Mouse (Mus musculus) gastrocnemius, postnatal 14 days (tissue): ENCODE results near the gene Tjp1. TPM values are rescaled to one million over a fixed set of nuclear protein-coding genes. Genes with fewer than 3 reads are reported as not detected.

Source experiments
- DNase-seq: peaks from one replicate; pipeline ENCODE4 v3.0.0; 2021; ENCODE audit warnings: mixed read lengths
- intact Hi-C: fragments of 180-260 bp; cut with DNase I; formaldehyde crosslinking; loops from one replicate; pipeline ENCODE4 v1.15.1; 2025; ENCODE audit warnings: low total_unique reads
- long read RNA-seq, 2 experiments: library from polyadenylated mRNA; stranded (forward); transcript quantifications; one replicate each; pipeline ENCODE4 v2.0.0; 2021
- total RNA-seq, 2 experiments: library from RNA; stranded (reverse); gene quantifications; 2 replicates each; pipeline ENCODE4 v1.2.3; 2021

Tjp1 gene
- 10 to 100 TPM; 40.2 to 42.2 TPM for total RNA-seq
- long read RNA-seq, experiment 1, partial matches to known transcripts = 1 of 1 reads
- long read RNA-seq, experiment 1, other reads (novel, unspliced or antisense) = 0 of 1 reads
- long read RNA-seq, experiment 2, full-length matches to known transcripts = 1 of 2 reads
- long read RNA-seq, experiment 2, partial matches to known transcripts = 0 of 2 reads
- long read RNA-seq, experiment 2, other reads (novel, unspliced or antisense) = 1 of 2 reads

GRCm38 (mm10) chr7:65527071-65528007 lies at the start of gene Tjp1:
Tjp1 (minus strand) TSS chr7:65527781.
- intact Hi-C loops = no loop called here
- no peak for DNase-seq

DNA sequence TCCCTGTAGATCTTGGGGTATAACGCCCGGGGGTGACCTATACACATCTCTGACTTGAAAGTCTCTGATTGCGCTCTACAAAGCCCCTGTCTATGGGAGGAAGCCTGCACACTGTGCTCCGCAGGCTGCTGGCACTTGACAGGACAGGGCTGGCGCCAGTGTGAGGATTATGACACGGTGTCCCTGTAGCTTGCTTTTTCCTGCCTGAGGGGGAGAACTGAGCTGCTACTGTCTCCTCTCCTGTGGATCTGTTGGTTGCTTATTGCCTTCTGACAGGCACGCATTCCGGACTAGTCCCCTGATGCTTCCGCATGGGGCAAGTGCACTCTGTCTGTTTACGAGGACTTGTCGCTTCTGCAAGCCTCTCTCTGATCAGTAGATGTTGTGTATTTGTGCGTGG lies 49.5 kb upstream of the Tjp1 start:
- intact Hi-C loops = no loop called here
- no peak for DNase-seq

- intact Hi-C loops = no loop called here
- DNase-seq = no peak
Measured at GRCm38 (mm10) chr7:65572731-65573130, 45.1 kb upstream of the Tjp1 start.

DNA sequence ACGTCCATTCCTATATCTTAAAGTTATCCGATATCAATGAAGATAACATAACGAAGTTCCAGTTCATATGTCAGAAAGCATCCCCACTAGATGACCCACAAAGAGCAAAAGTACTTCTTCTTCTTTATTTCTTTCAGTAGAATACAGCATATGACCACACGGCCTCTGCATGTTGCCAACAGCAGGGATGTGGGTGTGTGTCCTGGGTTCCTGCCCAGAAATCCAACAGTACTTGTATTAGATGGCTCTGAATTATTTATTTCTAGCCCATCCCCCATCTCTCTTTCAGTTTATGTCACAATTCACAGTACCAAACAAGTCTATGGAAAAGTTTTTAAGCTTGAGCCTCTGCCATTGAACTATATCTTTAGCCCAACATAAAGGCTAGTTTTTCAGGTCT lies 43.1 kb upstream of the Tjp1 start:
- DNase-seq = no peak
- intact Hi-C loops = no loop called here

DNA sequence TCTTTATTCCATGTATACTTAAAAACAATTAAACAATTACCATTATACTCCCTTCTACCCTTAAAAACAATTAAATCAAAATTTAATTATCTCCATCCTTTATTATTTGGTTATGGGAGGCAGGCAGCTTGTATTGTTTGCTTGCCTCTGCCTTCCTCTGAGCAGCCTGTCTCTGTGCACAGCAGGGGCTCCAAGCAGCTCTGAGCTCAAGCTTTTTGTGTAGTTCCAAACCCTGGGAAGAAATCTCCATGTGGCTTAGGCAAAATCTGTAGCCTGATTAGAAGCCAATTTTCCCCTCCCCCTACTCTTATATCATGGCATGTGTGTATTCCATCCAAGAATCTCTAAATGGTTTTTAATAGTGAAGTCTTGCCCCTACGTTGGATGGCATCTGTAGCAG lies 28.4 kb upstream of the Tjp1 start:
- intact Hi-C loops = no loop called here
- no peak for DNase-seq

GRCm38 (mm10) chr7:65545741-65546140 lies 18.2 kb upstream of the Tjp1 start:
- intact Hi-C loops = no loop called here

DNA sequence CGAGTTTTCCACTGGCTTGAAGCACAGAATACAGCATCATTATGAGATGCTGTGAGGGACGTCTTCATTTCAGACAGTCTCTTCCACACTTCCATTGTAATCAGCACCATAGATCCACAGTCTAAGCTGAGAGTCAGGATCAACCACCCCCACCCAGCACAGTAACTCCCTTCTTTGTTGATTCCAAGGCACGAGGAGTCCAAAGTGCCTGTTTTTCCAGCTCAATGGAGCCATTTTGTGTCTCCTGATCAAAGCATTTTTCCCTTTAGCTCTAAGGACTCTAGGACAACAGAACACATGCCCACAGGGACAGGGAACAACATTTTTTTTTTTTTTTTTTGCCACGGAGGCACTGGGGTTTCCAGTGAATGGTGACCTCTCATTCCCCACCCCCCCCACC lies 5.1 kb upstream of the Tjp1 start:
- intact Hi-C loops = no loop called here
- DNase-seq = no peak

More at GRCm38 (mm10) chr7:65545741-65546140, 18.2 kb upstream of the Tjp1 start:
- DNase-seq = no peak

DNA sequence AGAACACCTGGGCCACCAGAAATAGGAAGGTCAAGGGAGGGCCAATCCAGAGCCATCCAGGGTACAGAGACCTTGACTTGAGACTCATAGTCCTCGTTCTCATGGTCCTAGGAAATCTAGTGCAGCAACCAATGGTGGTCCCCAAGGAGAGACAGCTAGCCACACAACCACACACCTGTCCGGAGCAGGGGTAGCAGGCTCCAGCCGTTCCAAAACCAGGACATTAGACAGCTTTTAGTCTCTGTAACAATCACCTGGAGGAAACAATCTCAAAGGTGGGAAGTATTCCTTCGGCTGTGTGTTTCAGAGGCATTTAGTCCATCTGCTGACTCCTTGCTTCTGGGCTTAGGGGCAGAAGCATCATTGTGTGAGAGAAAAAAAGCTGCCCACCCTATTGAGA lies 4.5 kb downstream of the Tjp1 start:
- intact Hi-C loops = no loop called here

GRCm38 (mm10) chr7:65522490-65522889 lies 5.1 kb downstream of the Tjp1 start:
- intact Hi-C loops = no loop called here

More for the DNA sequence above, 4.5 kb downstream of the Tjp1 start:
- no peak for DNase-seq

DNA sequence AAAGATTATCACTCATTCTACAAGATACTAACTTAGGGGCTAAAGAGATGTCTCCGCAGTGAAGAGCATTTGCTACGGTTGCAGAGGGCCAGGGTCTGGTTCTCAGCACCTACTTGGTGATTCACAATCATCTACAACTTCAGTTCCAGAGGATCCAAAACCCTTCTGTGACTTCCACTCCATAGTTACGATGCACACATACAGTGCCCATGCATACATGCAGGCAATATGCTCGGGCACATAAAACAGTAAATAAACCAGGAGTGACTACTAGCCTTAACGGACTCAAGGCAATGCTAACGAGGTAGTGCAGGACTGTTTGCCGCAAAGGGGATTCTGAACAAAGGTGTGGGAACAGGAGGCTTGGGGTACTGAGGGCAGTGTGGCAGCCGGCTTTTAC lies 7.0 kb downstream of the Tjp1 start:
- intact Hi-C loops = no loop called here
- no peak for DNase-seq

More at GRCm38 (mm10) chr7:65522490-65522889, 5.1 kb downstream of the Tjp1 start:
- DNase-seq = no peak

DNA sequence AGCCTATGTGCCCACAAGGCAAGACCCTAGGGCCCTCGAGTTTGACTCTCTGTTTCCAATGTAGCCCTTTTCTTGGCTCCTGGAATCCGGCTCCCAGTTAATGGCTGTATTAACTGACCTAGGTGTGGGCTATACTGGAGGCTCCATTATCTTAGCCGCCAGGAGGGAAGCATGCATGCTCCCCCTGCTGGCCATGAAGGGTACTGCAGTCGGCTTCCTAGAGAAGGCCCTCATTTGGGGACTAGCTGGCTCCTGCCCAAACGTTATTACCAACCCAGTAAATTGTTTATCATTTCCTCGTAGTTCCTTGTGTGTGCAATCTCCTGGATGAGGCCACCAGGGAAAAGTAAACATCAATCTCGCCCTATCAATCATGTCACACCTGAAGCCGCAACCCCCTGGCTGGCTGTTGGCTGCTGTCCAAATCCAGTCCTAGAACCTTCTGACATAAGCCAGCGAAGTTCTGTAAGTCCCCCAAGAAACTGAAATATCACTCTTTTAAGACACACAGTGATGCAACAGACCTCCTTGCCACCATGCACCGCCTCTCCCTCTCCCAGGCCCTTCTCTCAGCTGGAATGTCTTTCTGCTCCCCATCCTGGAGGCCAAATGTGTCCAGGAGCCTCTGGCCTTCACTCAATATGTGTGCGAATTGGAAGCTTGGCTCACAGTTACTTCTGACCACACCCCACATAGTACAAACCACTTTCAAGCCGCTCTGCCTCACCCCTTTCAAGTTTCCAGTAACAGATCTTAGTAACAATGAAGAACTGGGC lies 7.6 kb downstream of the Tjp1 start:
- intact Hi-C loops = loop anchor here (5.0 kb wide), 1 partner anchor 198 kb away; no protein-coding TSS in a partner anchor
- peak; percentile 55 for DNase-seq

GRCm38 (mm10) chr7:65516903-65517302 lies 10.7 kb downstream of the Tjp1 start:
- intact Hi-C loops = loop anchor here (5.0 kb wide), 1 partner anchor 195 kb away; no protein-coding TSS in a partner anchor
- no peak for DNase-seq

DNA sequence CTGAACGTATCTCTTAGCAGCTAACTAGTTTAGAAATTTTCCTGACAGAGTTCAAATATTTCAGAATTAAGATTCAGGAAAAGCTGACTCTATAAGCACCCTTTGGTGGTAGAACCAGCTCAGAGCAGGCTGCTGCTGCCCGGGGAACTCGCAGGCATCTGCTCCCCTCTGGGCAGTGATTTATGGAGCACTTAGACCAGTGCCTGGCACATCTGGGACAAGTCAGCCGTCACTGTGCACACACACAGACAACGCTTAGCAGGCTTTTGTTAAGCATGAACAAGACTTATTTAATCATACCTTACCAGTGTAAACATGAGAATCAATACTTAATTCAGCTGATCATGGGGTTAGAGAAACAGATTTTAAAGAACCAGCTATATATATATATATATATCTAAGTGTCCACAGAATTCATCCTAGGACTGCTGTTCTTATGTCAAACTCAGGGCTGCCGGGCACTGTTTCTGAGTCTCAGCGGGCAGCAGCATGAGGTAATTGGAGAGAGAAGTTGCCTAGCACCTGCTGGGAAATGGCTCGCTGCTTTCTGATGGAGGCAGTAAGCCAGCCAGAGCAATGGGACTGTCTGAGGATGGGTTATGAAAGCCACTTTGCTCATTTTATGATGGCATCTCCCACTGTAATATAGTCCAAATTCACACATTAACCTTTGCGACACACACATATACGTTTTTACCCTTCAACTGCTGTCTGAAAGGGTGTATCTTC lies 14.0 kb downstream of the Tjp1 start:
- intact Hi-C loops = no loop called here
- no peak for DNase-seq

GRCm38 (mm10) chr7:65509357-65509756 lies 18.2 kb downstream of the Tjp1 start:
- peak; percentile 42 for DNase-seq
- intact Hi-C loops = no loop called here

DNA sequence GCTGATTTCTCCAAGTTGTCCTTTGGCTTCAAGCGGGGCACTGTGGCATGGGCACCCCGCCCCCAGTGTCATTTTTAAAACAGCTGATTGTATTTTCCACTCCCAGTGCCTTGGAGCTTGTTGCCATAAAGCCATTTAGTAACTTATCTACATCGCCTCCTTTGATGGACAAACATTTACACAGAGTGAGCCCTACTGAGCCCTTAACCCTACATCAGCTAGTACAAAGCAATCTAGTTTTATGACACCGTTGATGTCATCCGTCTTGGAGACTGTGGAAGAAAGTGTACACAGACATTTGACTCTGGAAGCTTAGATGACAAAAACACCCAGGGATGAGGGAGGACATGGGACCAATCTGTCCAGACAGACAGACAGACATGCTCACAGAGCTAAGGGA lies 20.2 kb downstream of the Tjp1 start:
- intact Hi-C loops = no loop called here
- DNase-seq = no peak

GRCm38 (mm10) chr7:65502486-65503322 lies 24.9 kb downstream of the Tjp1 start:
- DNase-seq = no peak
- intact Hi-C loops = no loop called here

DNA sequence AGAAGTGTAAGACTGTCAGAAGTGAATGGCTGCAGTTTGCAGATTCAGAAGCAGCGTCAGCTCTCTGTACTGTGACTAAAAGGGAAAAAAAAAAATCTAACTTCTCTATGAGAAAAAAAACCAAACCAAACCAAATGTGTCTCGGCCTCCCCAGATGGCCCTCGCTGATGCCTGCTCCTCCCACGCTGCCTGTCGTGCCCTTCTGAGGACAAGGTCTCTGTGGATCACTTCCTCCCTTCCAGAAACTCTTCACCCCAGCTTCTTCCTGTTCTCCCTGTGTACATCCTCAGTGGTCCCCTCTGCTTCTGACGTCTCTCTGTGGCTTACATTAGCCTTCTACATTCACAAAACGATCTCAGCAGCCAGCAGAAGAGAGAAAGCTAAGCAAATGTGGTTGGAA lies 26.8 kb downstream of the Tjp1 start:
- intact Hi-C loops = no loop called here
- DNase-seq = no peak
